13 mouse cellular contexts compared by ENCODE assay signal in the genomic region with DNA sequence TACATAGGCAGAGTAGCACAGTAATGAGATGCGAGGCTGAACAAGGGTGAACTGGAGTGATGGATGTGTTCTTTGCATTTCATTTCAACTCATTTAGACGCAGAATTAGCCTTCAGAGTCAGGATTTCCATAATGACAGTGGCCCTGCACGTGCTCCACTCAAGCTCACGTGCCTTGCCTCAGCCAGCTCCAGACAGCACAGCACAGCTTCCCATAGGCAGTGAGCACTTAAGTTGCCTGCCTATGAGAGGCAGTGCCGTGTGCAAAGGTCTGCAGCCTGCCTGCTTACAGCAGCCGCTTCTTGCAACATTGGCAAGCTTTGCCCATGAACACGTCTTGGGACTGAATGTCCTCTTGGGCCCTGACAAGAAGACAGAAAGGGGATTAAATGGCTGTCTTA. TPM values are rescaled to one million over a fixed set of nuclear protein-coding genes. Genes with fewer than 3 reads are reported as not detected.
DNase-seq lines count a peak whose midpoint lies in the region; ATAC-seq and TF ChIP-seq lines count a peak whose summit lies in the region.
"Had no signal": no experiment of that assay in that cellular context is flagged by ENCODE, and none has a peak within 500 bp of the region (broad histone marks: within the 10 kb centered on the region; RNA-seq: fewer than 3 reads in every experiment).

No protein-coding gene starts in this region.

- H3K9me3 ChIP-seq in hindbrain, embryonic 11.5 days (ENCODE audit: control insufficient read depth, low read length), result no peaks in the 10 kb centered on the region
- no peaks in the 10 kb centered on the region for H3K9me3 ChIP-seq in hindbrain, embryonic 10.5 days
- H3K9me3 ChIP-seq in hindbrain, embryonic 12.5 days (replicated peaks), result no peaks in the 10 kb centered on the region
- H3K9me3 ChIP-seq in midbrain, embryonic 15.5 days, result no peaks in the 10 kb centered on the region
- H3K9me3 ChIP-seq: heart, embryonic 15.5 days; limb, embryonic 12.5 days had no signal

- H3K4me2 ChIP-seq in hindbrain, embryonic 11.5 days (replicated peaks; ENCODE audit: low read depth, low read length), result no peak overlapping the region
- no peak overlapping the region for H3K4me2 ChIP-seq in hindbrain, embryonic 12.5 days (replicated peaks)
- H3K4me2 ChIP-seq in midbrain, embryonic 15.5 days, result no peak overlapping the region
- H3K4me2 ChIP-seq: heart, embryonic 15.5 days; limb, embryonic 12.5 days had no signal

- no peaks in the 10 kb centered on the region for H3K36me3 ChIP-seq in hindbrain, embryonic 11.5 days (ENCODE audit: control insufficient read depth, insufficient read depth, low read length)
- no peaks in the 10 kb centered on the region for H3K36me3 ChIP-seq in hindbrain, embryonic 10.5 days
- no peaks in the 10 kb centered on the region for H3K36me3 ChIP-seq in hindbrain, embryonic 12.5 days
- no peaks in the 10 kb centered on the region for H3K36me3 ChIP-seq in midbrain, embryonic 15.5 days (replicated peaks)
- H3K36me3 ChIP-seq: heart, embryonic 15.5 days; limb, embryonic 12.5 days had no signal

- no peaks in the 10 kb centered on the region for H3K27me3 ChIP-seq in hindbrain, embryonic 11.5 days (ENCODE audit: control insufficient read depth, insufficient read depth, low read length)
- no peaks in the 10 kb centered on the region for H3K27me3 ChIP-seq in hindbrain, embryonic 10.5 days (ENCODE audit: insufficient read depth, poor library complexity, severe bottlenecking)
- H3K27me3 ChIP-seq in hindbrain, embryonic 12.5 days, result no peaks in the 10 kb centered on the region
- no peaks in the 10 kb centered on the region for H3K27me3 ChIP-seq in midbrain, embryonic 15.5 days (replicated peaks)
- H3K27me3 ChIP-seq: heart, embryonic 15.5 days; limb, embryonic 12.5 days had no signal

- ATAC-seq in hindbrain, embryonic 11.5 days (ENCODE audit: low FRiP score), result peak; percentile 89
- peak; percentile 90 for ATAC-seq in hindbrain, embryonic 12.5 days (ENCODE audit: low FRiP score)
- ATAC-seq in midbrain, embryonic 15.5 days (replicated peaks), result peak; percentile 91
- ATAC-seq: inflammation-experienced regulatory T-cells, adult 6 months had no signal

- H3K27ac ChIP-seq in hindbrain, embryonic 11.5 days (ENCODE audit: low read depth, low read length), result no peak overlapping the region
- H3K27ac ChIP-seq in hindbrain, embryonic 10.5 days, result no peak overlapping the region
- peak overlapping the region; percentile 93 for H3K27ac ChIP-seq in bone marrow macrophage, adult 2 months (ENCODE audit: insufficient read depth, low read depth, low read length)
- 0 out of 2 replicates have a peak overlapping the region, but pooled peaks have one; percentile 12 for H3K27ac ChIP-seq in hindbrain, embryonic 12.5 days
- peak overlapping the region; percentile 59; the same call in 1 of the 2 replicates for H3K27ac ChIP-seq in midbrain, embryonic 15.5 days
- H3K27ac ChIP-seq: heart, embryonic 15.5 days; kidney, postnatal 0 days; limb, embryonic 12.5 days had no signal

- 54% methylated on average over 7 of the region's 7 CpGs for WGBS in hindbrain, embryonic 11.5 days
- WGBS in hindbrain, embryonic 10.5 days, result 68% methylated on average over 7 of the region's 7 CpGs
- WGBS in hindbrain, embryonic 12.5 days, result 47% methylated on average over 7 of the region's 7 CpGs
- WGBS in midbrain, embryonic 15.5 days, result 25% methylated on average over 7 of the region's 7 CpGs

- no peak overlapping the region for H3K4me3 ChIP-seq in hindbrain, embryonic 11.5 days (ENCODE audit: low read depth, low read length)
- no peak overlapping the region for H3K4me3 ChIP-seq in hindbrain, embryonic 10.5 days
- H3K4me3 ChIP-seq in bone marrow macrophage, adult 2 months (ENCODE audit: insufficient read depth, low read length), result no peak overlapping the region
- H3K4me3 ChIP-seq in hindbrain, embryonic 12.5 days, result no peak overlapping the region
- H3K4me3 ChIP-seq in midbrain, embryonic 15.5 days, result no peak overlapping the region
- H3K4me3 ChIP-seq: heart, embryonic 15.5 days; limb, embryonic 12.5 days had no signal

- no peaks in the 10 kb centered on the region for H3K4me1 ChIP-seq in hindbrain, embryonic 11.5 days (replicated peaks; ENCODE audit: control insufficient read depth, insufficient read depth, low read length)
- H3K4me1 ChIP-seq in hindbrain, embryonic 10.5 days (replicated peaks), result peaks cover 14% of the 10 kb centered on the region
- peaks cover 68% of the 10 kb centered on the region for H3K4me1 ChIP-seq in bone marrow macrophage, adult 2 months (ENCODE audit: control insufficient read depth, insufficient read depth, low read length)
- H3K4me1 ChIP-seq in hindbrain, embryonic 12.5 days, result peaks cover 13% of the 10 kb centered on the region
- peaks cover 17% of the 10 kb centered on the region for H3K4me1 ChIP-seq in midbrain, embryonic 15.5 days

- TF ChIP-seq CTCF in bone marrow macrophage, adult 2 months (IDR thresholded peaks at IDR 0.05; ENCODE audit: low read depth, low read length), result no peak

- no peak overlapping the region for H3K9ac ChIP-seq in hindbrain, embryonic 11.5 days (ENCODE audit: low read depth, low read length)
- no peak overlapping the region for H3K9ac ChIP-seq in hindbrain, embryonic 12.5 days
- no peak overlapping the region for H3K9ac ChIP-seq in midbrain, embryonic 15.5 days
- H3K9ac ChIP-seq: heart, embryonic 15.5 days; limb, embryonic 12.5 days had no signal

- peak; percentile 47 for DNase-seq in hindbrain, embryonic 11.5 days (ENCODE audit: low spot score)
- no peak for DNase-seq in hindbrain, embryonic 10.5 days (ENCODE audit: low spot score)
- no peak for DNase-seq in urinary bladder, postnatal 25 days (ENCODE audit: low spot score)
- no peak for DNase-seq in adrenal gland, adult 2 months
- DNase-seq in heart, adult 8-10 months (ENCODE audit: low spot score), result no peak
- DNase-seq: gastrocnemius, postnatal 36 days had no signal

- no peak for TF ChIP-seq POLR2A in bone marrow macrophage, adult 2 months (IDR thresholded peaks at IDR 0.05; ENCODE audit: borderline replicate concordance, low read depth, low read length)

RNA-seq across cellular contexts. Expression of a gene that starts 54.0 kb away (rescaled TPM):
- 14.3 and 16.7 TPM in 2 replicates for polyA plus RNA-seq in hindbrain, embryonic 11.5 days (2014; fragmentation: Nextera tagmentation; extraction: Ambion mirVana)
- 5.4 and 6.0 TPM in 2 replicates for polyA plus RNA-seq in hindbrain, embryonic 10.5 days (2016; fragmentation: Nextera tagmentation; extraction: Ambion mirVana)
- polyA plus RNA-seq in bone marrow macrophage, adult 2 months (2012; ENCODE audit: insufficient read depth, insufficient read length, missing spikeins), result 43.4 and 46.6 TPM in 2 replicates
- 16.0 and 18.6 TPM in 2 replicates for polyA plus RNA-seq in hindbrain, embryonic 12.5 days (2016; fragmentation: Nextera tagmentation; extraction: Ambion mirVana)
- polyA plus RNA-seq in midbrain, embryonic 15.5 days (2015; fragmentation: Nextera tagmentation; extraction: Ambion mirVana), result 16.5 and 17.3 TPM in 2 replicates
- 100 to 1,000 TPM in 1 of 2 experiments, 10 to 100 TPM in 1; 70.1 to 200 TPM for total RNA-seq in adrenal gland, adult 2 months (2021)
- polyA plus RNA-seq in adrenal gland, adult 2 months (2012; rRNA removed), result 6.8 and 12.3 TPM in 2 replicates
- total RNA-seq in heart, adult 8-10 months (2022), result 100 to 1,000 TPM in 1 of 4 experiments, 10 to 100 TPM in 3; 71.7 to 102 (median 85.1) TPM

Comparison
In these comparisons a context has a peak if more than half of its experiments do, and no peak if none do; other contexts are left out.
1. H3K27ac ChIP-seq: peak in bone marrow macrophage, adult 2 months (single experiment), hindbrain, embryonic 12.5 days (single experiment) and midbrain, embryonic 15.5 days (single experiment); none in hindbrain, embryonic 11.5 days (single experiment) and hindbrain, embryonic 10.5 days (single experiment).
2. Peak in every context shown above with its lines, with median percentiles within 50 percentile points of each other: ATAC-seq.